ENCODE assay signal across 9 mouse cellular contexts in the genomic region with DNA sequence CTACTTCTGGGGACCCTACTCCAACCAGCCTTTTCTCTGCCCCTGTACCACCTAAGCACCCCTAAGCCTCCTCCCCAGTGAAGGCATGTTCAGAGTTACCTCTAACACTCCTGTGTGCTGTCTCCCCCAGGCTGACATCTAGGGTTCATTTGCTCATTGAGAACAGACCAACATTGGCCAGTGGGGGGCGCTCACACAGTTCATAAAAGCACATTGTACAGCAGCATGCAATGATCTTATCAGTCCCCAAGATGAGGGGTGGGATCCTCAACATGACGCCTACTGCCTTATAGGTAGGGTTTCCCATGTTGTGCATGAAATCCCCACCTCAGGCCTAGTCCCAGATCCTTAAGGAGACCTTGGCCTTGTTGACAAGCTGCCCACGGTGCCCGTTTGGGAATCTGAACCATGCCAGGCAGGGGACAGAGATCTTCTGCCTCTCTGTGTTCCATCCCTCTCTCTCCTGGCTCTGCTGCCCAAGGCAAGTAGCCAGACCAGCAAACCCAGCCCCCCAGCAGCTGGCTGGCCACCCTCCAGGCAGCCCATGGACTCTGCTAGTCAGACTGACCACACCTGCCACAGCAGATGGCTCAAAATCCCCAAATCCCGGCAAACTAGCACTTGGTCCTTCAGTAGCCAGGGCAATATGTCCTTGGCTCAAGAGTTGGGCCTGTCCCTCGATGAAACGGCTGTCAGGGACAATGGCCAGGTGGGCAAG. TPM values are rescaled to one million over a fixed set of nuclear protein-coding genes. Genes with fewer than 3 reads are reported as not detected.
DNase-seq lines count a peak whose midpoint lies in the region; ATAC-seq and TF ChIP-seq lines count a peak whose summit lies in the region.
"Had no signal": no experiment of that assay in that cellular context is flagged by ENCODE, and none has a peak within 500 bp of the region (broad histone marks: within the 10 kb centered on the region; RNA-seq: fewer than 3 reads in every experiment).

No protein-coding gene starts in this region.

- intact Hi-C loops in left cerebral cortex, postnatal 10 days (cut with DNase I): loop anchor here (10.0 kb wide), 1 partner anchor 186 kb away; no protein-coding TSS in a partner anchor

- DNase-seq in liver, adult 2 months (ENCODE audit: extremely low read depth, low read depth, low spot score): no peak
- no peak for DNase-seq in liver, embryonic 11.5 days (ENCODE audit: low spot score)
- peak; percentile 85 for DNase-seq in MN1 (ENCODE audit: low spot score)
- DNase-seq in cerebellum, adult 8-10 months: peak; percentile 37
- DNase-seq in gastrocnemius, postnatal 10 days: peak; percentile 71
- peak; percentile 44 to 69 for DNase-seq in left cerebral cortex, postnatal 10 days (ENCODE audit: extremely low spot score in 1 of 2, low spot score in 2 of 2)
- peak; percentile 87 for DNase-seq in right cerebral cortex, adult 2 months (ENCODE audit: low spot score in 2 of 2)

- no peaks in the 10 kb centered on the region for H3K36me3 ChIP-seq in liver, adult 2 months (ENCODE audit: control insufficient read depth, insufficient read depth, low read length)
- H3K36me3 ChIP-seq in liver, embryonic 11.5 days (ENCODE audit: control insufficient read depth, insufficient read depth, low read length): no peaks in the 10 kb centered on the region

- no peak overlapping the region for H3K4me3 ChIP-seq in liver, adult 2 months (ENCODE audit: insufficient read depth, low read depth, low read length)
- no peak overlapping the region for H3K4me3 ChIP-seq in liver, embryonic 11.5 days (ENCODE audit: low read depth, low read length)

- no peak overlapping the region for H3K9ac ChIP-seq in liver, adult 2 months (ENCODE audit: low read depth, low read length)
- no peak overlapping the region for H3K9ac ChIP-seq in liver, embryonic 11.5 days (ENCODE audit: low read depth, low read length)

- TF ChIP-seq POLR2A in liver, adult 2 months (IDR thresholded peaks at IDR 0.05; ENCODE audit: extremely low read depth, insufficient read depth, low read length): no peak

- no peak overlapping the region for H3K4me2 ChIP-seq in liver, embryonic 11.5 days

- H3K27ac ChIP-seq in liver, adult 2 months (replicated peaks; ENCODE audit: insufficient read depth, low read depth, low read length): no peak overlapping the region
- no peak overlapping the region for H3K27ac ChIP-seq in liver, embryonic 11.5 days (ENCODE audit: low read depth, low read length)

- no peaks in the 10 kb centered on the region for H3K79me2 ChIP-seq in liver, adult 2 months (ENCODE audit: control insufficient read depth, insufficient read depth, low read length)

- no peaks in the 10 kb centered on the region for H3K9me3 ChIP-seq in liver, embryonic 11.5 days (ENCODE audit: control insufficient read depth, low read length)

- ATAC-seq in liver, embryonic 11.5 days (replicated peaks; ENCODE audit: low FRiP score): no peak
- no peak for ATAC-seq in megakaryocyte-erythroid progenitor cell, adult 5-6 weeks (replicated peaks; ENCODE audit: low FRiP score, low TSS enrichment, poor library complexity, severe bottlenecking)

- peak; percentile 25; the same call in 1 of the 2 replicates for TF ChIP-seq CTCF in liver, adult 2 months (IDR thresholded peaks at IDR 0.05; ENCODE audit: low read depth, low read length)

- WGBS in liver, adult 2 months: 60% methylated on average over 7 of the region's 7 CpGs
- whole genome bisulfite sequencing in liver, embryonic 11.5 days: 60% methylated on average over 7 of the region's 7 CpGs

- no peaks in the 10 kb centered on the region for H3K27me3 ChIP-seq in liver, adult 2 months (ENCODE audit: control insufficient read depth, insufficient read depth, low read length)
- no peaks in the 10 kb centered on the region for H3K27me3 ChIP-seq in liver, embryonic 11.5 days (replicated peaks; ENCODE audit: control insufficient read depth, insufficient read depth, low read length)

- no peaks in the 10 kb centered on the region for H3K4me1 ChIP-seq in liver, adult 2 months (ENCODE audit: control insufficient read depth, insufficient read depth, low read length)
- H3K4me1 ChIP-seq in liver, embryonic 11.5 days (replicated peaks; ENCODE audit: control insufficient read depth, insufficient read depth, low read length): no peaks in the 10 kb centered on the region

RNA-seq across cellular contexts. Expression of gene Sstr5, which starts 11.9 kb away (rescaled TPM):
- total RNA-seq in liver, adult 2 months (2014; rRNA removed): not detected in 2 replicates
- polyA plus RNA-seq in liver, adult 2 months (2012; rRNA removed): not detected in 2 replicates
- polyA plus RNA-seq in liver, embryonic 11.5 days (2014; fragmentation: Nextera tagmentation; extraction: Ambion mirVana): not detected in 2 replicates
- total RNA-seq in gastrocnemius, postnatal 10 days (2021): not detected
- total RNA-seq in left cerebral cortex, postnatal 10 days (2021): under 1 TPM; 0.34 to 0.55 TPM
- not detected in 2 replicates for total RNA-seq in megakaryocyte-erythroid progenitor cell, adult 5-6 weeks (2014; fragmentation: Nextera tagmentation)
- not detected in 2 replicates for total RNA-seq in megakaryocyte-erythroid progenitor cell, adult 5-6 weeks (2017)
- total RNA-seq: heart, adult 18-20 months had no signal

RNA-seq across cellular contexts. Expression of gene Tekt4, which starts 54.6 kb away (rescaled TPM):
- not detected in 2 replicates for total RNA-seq in liver, adult 2 months (2014; rRNA removed)
- not detected in 2 replicates for polyA plus RNA-seq in liver, adult 2 months (2012; rRNA removed)
- polyA plus RNA-seq in liver, embryonic 11.5 days (2014; fragmentation: Nextera tagmentation; extraction: Ambion mirVana): not detected in 2 replicates
- total RNA-seq in gastrocnemius, postnatal 10 days (2021): not detected
- 1 to 10 TPM in 1 of 2 experiments, under 1 TPM in 1; 0.39 to 4.8 TPM for total RNA-seq in left cerebral cortex, postnatal 10 days (2021)
- total RNA-seq in megakaryocyte-erythroid progenitor cell, adult 5-6 weeks (2014; fragmentation: Nextera tagmentation): not detected in 2 replicates
- total RNA-seq in megakaryocyte-erythroid progenitor cell, adult 5-6 weeks (2017): not detected in 2 replicates

Comparison
In these comparisons a context has a peak if more than half of its experiments do, and no peak if none do; other contexts are left out.
1. DNase-seq: peak in MN1 (single experiment), cerebellum, adult 8-10 months (single experiment), gastrocnemius, postnatal 10 days (single experiment), left cerebral cortex, postnatal 10 days (2 of 2) and right cerebral cortex, adult 2 months (2 of 2); none in liver, adult 2 months (single experiment) and liver, embryonic 11.5 days (single experiment).